Mouse (Mus musculus) telencephalon, adult 2 months (tissue): ENCODE data around the gene Klk5.
A peak's percentile ranks its signal among the peaks of the same experiment; 100 is the strongest.

Experiments
- DNase-seq: peaks from one replicate; pipeline ENCODE4 v3.0.0-alpha.2; 2011; ENCODE audit warnings: low read depth, low spot score

The Klk5 gene

GRCm38 (mm10) chr7:43876444-43876843 lies 34.7 kb downstream of the Klk5 start:
- DNase-seq, result no peak

- DNase-seq, result no peak
Measured at GRCm38 (mm10) chr7:43878281-43878680, 36.5 kb downstream of the Klk5 start.

GRCm38 (mm10) chr7:43880912-43881311 lies 39.1 kb downstream of the Klk5 start, which contains the start of gene Klk4:
Klk4 (plus strand) TSS chr7:43881160.
- DNase-seq, result no peak

GRCm38 (mm10) chr7:43882346-43882745 lies 40.6 kb downstream of the Klk5 start:
- DNase-seq, result no peak

GRCm38 (mm10) chr7:43882811-43883210 lies 41.0 kb downstream of the Klk5 start:
- DNase-seq, result no peak

GRCm38 (mm10) chr7:43883547-43883946 lies 41.8 kb downstream of the Klk5 start:
- no peak for DNase-seq

- no peak for DNase-seq
Measured at GRCm38 (mm10) chr7:43891365-43891764, 49.6 kb downstream of the Klk5 start.

- no peak for DNase-seq
Measured at GRCm38 (mm10) chr7:43891788-43892187, 50.0 kb downstream of the Klk5 start.

- peak; percentile 45 for DNase-seq
Measured at GRCm38 (mm10) chr7:43894836-43895235, 53.1 kb downstream of the Klk5 start.
